Mouse (Mus musculus) heart, postnatal 0 days (tissue): Measurements from ENCODE around the gene Hapln2.

ENCODE experiments used
- CTCF ChIP-seq: IDR thresholded peaks from 2 replicates; pipeline ENCODE4 v1.5.1; 2016; ENCODE audit warnings: antibody characterized with exemption, control low read depth, low read depth
- EP300 ChIP-seq: IDR thresholded peaks from 2 replicates; pipeline ENCODE4 v1.6.1; 2016; ENCODE audit warnings: antibody characterized with exemption, low read depth

- TF ChIP-seq CTCF (peak; percentile 99), EP300 (0 out of 2 replicates have a peak, but pooled peaks have one; percentile 50)
These were observed 40.5 kb downstream of the Hapln2 start for GRCm38 (mm10) chr3:87986868-87987267.
